Mouse (Mus musculus): ENCODE measurements around the gene H2al1g. TPM values are rescaled to one million over a fixed set of nuclear protein-coding genes. Genes with fewer than 3 reads are reported as not detected.

The H2al1g gene
- total RNA-seq, 2 experiments from 2014 or later: not detected

Other genes with a start within 250 kb of the H2al1g start
- gene H2al1a, start 19.0 kb upstream of the H2al1g start, total RNA-seq (2015): not detected in 2 replicates
- not detected in 2 replicates for gene H2al1a, start 19.0 kb upstream of the H2al1g start, total RNA-seq (2017)
- not detected in 2 replicates for gene H2al1b, start 15.8 kb upstream of the H2al1g start, total RNA-seq (2015)
- not detected in 2 replicates for gene H2al1b, start 15.8 kb upstream of the H2al1g start, total RNA-seq (2017)
- gene H2al1c, start 12.6 kb upstream of the H2al1g start, total RNA-seq (2015): not detected in 2 replicates
- gene H2al1c, start 12.6 kb upstream of the H2al1g start, total RNA-seq (2017): not detected in 2 replicates
- gene H2al1d, start 9.4 kb upstream of the H2al1g start, total RNA-seq (2015): not detected in 2 replicates
- gene H2al1d, start 9.4 kb upstream of the H2al1g start, total RNA-seq (2017): not detected in 2 replicates
- not detected in 2 replicates for gene H2al1e, start 6.3 kb upstream of the H2al1g start, total RNA-seq (2015)
- gene H2al1e, start 6.3 kb upstream of the H2al1g start, total RNA-seq (2017): not detected in 2 replicates
- not detected in 2 replicates for gene H2al1f, start 3.1 kb upstream of the H2al1g start, total RNA-seq (2015)
- gene H2al1f, start 3.1 kb upstream of the H2al1g start, total RNA-seq (2017): not detected in 2 replicates
- not detected in 2 replicates for gene H2al1h, start 3.2 kb downstream of the H2al1g start, total RNA-seq (2015)
- not detected in 2 replicates for gene H2al1h, start 3.2 kb downstream of the H2al1g start, total RNA-seq (2017)
- gene H2al1i, start 6.4 kb downstream of the H2al1g start, total RNA-seq (2015): not detected in 2 replicates
- not detected in 2 replicates for gene H2al1i, start 6.4 kb downstream of the H2al1g start, total RNA-seq (2017)
- not detected in 2 replicates for gene H2al1j, start 9.6 kb downstream of the H2al1g start, total RNA-seq (2015)
- not detected in 2 replicates for gene H2al1j, start 9.6 kb downstream of the H2al1g start, total RNA-seq (2017)

Measured in megakaryocyte, adult 5-6 weeks (primary cell).